Mouse (Mus musculus) spleen, adult 2 months (tissue): Measurements from ENCODE around the gene Gm45717.

ENCODE experiments used
- CTCF ChIP-seq: fragments of 200-500 bp; IDR thresholded peaks from 2 replicates; pipeline ENCODE4 v1.5.1; 2011; ENCODE audit warnings: mild to moderate bottlenecking, inconsistent platforms; ENCODE audit not compliant: insufficient read depth, insufficient read length, insufficient replicate concordance; ENCODE audit errors: extremely low read depth
- POLR2A ChIP-seq: fragments of 200-500 bp; IDR thresholded peaks from 2 replicates; pipeline ENCODE4 v1.6.1; 2011; ENCODE audit warnings: low read depth, low read length, inconsistent platforms

DNA sequence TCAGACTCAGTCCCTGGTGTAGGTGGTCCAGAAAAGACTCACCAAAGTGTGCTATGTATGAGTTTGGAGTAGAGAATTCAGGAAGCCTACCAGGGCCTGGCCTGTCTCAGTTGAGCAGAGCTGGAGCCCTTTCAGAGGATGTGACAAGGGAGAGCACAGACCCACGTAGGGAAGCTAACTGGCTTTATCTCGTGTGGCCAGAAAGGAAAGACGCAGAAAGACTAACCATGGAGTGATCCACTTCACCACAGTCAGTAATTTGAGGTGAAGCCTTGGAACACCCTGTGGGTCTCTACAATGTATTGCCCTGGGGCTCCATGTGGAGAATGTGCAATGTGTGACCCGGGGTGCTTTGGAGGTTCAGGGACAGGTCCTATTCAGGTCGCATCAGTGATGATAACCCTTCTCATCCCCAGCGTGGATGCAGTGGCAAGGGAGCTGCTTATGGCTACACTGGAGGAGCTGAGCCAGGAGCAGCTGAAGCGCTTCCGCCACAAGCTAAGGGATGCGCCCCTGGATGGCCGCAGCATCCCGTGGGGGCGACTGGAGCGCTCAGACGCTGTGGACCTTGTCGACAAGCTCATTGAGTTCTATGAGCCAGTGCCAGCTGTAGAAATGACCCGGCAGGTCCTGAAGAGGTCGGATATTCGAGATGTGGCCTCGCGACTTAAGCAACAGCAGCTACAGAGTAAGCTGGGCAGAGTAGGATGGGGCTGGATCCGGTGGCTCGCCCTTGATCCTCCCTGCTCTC is 34.3 kb downstream of the Gm45717 start:
- no peak for TF ChIP-seq CTCF
- no peak for TF ChIP-seq POLR2A
